Mouse (Mus musculus) liver, postnatal 0 days (tissue): ENCODE data around the gene Qdpr.

Experiments used
- CTCF ChIP-seq: sonication (generic); IDR thresholded peaks from 2 replicates; pipeline ENCODE4 v1.5.1; 2016; ENCODE audit warnings: antibody characterized with exemption, low read depth
- EP300 ChIP-seq: IDR thresholded peaks from 2 replicates; pipeline ENCODE4 v1.6.1; 2016; ENCODE audit warnings: antibody characterized with exemption, low read depth, mild to moderate bottlenecking

DNA sequence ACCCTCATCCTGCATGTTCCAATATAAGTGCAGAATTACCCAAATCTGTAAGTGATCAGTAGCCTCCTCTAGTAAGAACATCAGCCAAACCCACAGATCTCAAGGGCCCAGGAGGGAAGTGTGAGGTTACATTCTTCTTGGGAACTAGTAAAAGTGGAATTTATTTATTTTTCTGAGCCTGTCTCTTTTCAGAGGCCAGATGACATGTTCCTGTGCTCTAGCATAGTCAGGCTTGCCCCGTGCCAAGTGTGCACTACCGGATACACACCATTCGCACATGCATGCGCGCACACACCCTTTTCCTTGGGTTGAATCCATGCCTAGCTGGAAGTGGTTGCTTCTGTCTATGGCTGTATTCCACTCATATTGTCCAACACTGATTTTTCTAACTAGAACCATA lies 25.7 kb upstream of the Qdpr start:
- TF ChIP-seq CTCF: no peak
- no peak for TF ChIP-seq EP300
